Mouse (Mus musculus) thymus, postnatal 36 days (tissue): ENCODE measurements around the gene Taf6.

Experiments used
- DNase-seq, 2 experiments: peaks; one replicate each; pipeline ENCODE4 v3.0.0; 2022; ENCODE audit warnings: mixed read lengths in 2 of 2

Taf6 gene

DNA sequence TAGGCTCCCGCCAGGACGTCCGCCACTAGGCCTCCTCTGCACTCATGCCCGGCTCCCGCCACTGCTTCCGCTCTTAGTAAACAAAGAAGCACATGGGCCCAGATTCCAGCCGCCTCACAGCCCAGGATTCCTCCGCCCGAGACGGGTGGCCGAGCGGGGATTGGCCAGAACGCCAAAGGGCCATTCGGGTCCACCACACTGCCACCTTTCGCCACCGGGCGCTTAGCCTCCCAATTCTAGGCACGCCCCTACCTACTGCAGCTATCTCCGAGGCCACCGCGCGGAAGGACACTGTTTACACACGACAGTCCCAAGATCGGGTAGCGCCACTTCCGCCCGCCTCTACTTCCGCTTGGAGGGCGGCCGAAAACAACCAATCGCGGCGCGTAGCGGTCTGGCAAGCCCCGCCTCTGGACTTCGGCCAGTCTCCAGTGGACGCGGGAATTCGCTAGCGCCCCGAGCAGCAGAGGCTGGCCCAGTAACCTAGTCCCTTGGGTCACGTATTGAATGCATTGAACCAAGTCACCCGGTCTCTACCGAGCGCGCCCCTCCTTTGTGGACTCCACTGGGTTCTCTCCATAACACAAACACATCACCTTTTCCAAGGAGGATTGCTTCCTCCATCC, 16.2 kb downstream of the Taf6 start:
- peak; percentile 91 to 92 for DNase-seq

DNA sequence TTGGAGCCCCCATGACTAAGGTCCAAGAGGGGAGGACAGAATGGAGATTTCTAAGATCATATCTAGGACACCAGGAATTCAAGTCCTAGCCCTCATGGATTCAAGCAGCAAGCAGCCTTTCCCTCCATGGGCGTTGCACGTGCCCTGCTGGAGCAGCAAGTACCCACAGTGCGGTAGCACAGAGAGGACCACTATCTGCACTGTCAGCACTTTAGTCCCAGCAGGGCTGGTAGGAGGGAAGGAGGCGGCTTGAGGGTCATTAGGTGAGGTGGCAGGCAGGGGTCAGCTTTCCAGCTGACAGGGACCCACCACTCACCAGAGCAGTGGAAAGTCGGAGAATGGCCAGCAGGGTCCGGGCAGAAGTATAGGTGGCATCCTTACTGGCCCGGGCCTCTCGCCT, 21.7 kb downstream of the Taf6 start:
- no peak for DNase-seq

DNA sequence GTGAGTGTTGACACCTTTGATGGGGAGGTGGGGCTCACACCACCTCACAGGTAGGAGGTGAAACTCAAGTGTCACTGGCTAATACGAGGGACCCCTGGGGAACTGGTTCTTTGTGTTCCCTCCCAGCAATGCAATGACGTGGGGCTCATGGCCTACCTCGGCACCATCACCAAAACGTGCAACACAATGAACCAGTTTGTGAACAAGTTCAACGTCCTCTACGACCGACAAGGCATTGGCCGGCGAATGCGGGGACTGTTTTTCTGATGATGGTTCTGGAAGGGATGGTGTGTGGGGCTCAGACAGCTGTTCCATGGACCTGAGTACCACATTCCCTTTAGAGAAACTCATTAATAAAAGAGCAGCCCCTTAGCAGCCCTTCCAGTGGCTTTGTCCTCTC, 23.6 kb downstream of the Taf6 start:
- DNase-seq = no peak

- no peak for DNase-seq
Observed at GRCm38 (mm10) chr5:138163046-138163445, 24.2 kb downstream of the Taf6 start.

DNA sequence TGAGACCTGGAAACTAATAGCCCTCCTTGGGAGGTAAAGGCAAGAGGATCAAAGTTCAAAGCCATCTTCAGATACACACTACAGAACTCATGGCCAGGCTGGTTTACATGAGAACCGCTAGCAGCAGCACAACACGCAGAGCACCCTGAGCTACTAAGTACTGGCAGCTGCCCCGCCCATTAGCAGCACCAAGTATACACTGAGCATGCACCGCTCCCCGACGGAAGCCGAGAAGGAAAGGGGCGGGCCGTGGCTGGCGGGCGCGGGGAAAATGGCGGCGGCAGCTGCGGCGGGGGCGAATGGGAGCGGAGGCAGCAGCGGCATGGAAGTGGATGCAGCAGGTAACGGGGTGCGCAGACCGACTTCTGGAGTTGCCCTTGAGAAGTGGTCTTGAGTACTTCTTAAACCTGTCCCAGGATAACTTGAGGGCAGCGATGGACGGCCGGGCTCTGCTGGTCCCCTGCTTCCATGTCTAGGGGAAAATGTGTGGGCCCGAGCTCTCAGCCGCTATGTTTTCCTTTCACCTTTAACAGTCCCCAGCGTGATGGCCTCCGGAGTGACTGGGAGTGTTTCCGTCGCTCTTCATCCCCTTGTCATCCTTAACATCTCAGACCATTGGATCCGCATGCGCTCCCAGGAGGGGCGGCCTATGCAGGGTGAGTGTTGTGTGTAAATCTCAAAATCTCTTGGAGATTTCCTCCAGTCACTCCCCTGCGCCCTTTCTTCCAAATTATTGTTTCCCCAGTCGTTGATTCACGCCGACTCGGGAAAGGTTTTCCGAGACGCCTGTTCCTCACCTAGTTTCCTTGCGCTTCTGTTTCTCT, 26.2 kb downstream of the Taf6 start, which contains the start of gene Cops6:
Cops6 (plus strand) TSS at position 230 of the 824 bp plus-strand sequence.
- DNase-seq = peak; percentile 94 to 95

GRCm38 (mm10) chr5:138160224-138160762, 27.0 kb downstream of the Taf6 start:
- no peak for DNase-seq

- DNase-seq = peak; percentile 84 to 88
Observed at GRCm38 (mm10) chr5:138155443-138155976, 31.7 kb downstream of the Taf6 start, which contains the start of gene Zfp113. Gene Zfp113 (minus strand): TSS chr5:138155744.

DNA sequence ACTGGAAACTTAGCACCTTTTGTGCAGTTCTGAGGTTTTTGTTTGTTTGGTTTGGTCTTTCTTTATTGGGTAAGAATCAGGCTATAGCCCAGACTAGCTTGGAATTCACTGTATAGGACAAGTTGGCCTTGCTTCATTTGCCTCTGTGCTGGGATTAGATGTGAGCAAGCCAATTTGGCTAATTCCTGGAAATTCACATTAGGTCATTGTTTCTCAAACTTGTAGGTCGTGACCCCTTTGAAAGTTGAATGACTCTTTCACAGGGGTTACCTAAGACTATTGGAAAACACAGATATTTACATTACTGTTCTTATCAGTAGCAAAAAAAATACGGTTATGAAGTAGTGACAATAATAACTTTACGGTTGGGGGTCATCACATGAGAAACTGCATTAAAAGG, 32.9 kb downstream of the Taf6 start:
- no peak for DNase-seq

GRCm38 (mm10) chr5:138138585-138138984, 48.7 kb downstream of the Taf6 start:
- DNase-seq = no peak

DNA sequence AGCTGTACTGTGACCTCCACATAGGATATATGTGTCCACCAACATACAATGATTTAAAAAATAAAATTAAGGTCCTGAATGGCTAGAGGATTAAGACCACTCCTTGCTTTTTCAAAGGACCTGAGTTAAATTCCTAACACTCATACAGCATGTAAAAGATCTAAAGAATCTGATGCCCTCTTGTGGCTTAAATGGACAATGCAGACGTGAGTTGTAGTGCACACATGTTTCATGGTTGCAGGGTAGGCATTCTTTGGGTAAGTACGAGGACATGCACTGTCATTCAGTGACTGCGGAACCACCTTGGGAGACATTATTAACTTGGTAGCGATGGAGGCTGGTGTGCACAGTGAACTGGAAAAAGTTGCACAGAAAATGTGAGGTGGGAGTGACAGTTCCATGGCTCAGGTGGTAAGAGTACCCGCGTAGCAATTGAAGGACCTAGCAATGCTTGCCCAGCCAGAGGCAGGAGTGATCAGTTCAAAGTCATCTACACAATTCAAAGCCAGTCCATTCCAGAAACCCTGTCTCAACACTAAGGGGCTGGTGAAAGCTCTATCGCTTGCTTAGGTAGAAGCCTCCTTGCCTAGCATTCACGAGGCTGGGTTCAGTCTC, 49.2 kb downstream of the Taf6 start:
- no peak for DNase-seq

DNA sequence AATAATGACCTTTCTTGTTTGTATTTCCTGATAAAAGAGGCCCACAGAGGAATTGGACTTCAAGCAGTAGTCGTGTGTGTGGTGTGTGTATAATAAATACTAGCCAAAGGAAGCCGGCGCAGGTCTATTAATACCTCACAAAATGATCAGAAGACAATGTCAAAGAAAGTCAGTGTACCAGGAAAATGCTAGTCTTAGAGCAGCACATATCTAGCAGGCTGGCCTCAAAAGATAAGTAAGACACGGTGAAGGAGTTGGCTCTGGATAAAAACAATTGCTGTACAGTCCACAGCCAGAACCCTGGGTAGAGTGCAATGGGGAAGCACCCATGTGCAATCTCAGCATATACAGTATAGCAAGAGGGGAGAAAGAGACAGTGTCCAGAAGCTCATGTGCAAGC, 50.0 kb downstream of the Taf6 start:
- no peak for DNase-seq

GRCm38 (mm10) chr5:138132425-138133064, 54.7 kb downstream of the Taf6 start:
- DNase-seq = no peak
